Mouse (Mus musculus) cerebellum, postnatal 25 days (tissue): ENCODE results near the gene Spock3.
"Not testable (repeated sequence)": the region's sequence is repeated elsewhere in the genome, so short reads cannot be mapped to it uniquely, and the experiment has no call there.

Experiments
- DNase-seq, 2 experiments: peaks; one replicate each; pipeline ENCODE4 v3.0.0; 2021; ENCODE audit warnings: mixed read lengths in 2 of 2

The Spock3 gene

DNA sequence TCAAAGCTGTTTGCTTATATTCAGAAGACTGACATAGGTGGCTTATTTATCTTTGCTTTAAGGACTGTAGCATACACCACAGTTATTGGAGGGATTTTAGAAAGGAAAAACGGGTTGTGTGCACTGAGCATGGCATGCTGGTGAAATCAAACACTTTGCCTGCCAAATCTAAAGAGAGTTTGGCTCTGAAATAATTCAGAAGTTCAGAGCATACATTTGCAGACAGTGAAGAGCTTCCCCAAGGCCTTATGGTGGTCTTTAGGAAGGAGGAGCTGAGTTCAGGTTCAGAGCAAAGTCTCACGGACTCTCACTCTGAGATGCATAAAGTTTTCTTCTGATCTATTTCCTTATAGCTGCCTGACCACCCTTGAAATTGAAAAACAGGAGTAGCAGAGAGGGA, at the start of gene Spock3:
Gene Spock3, plus strand, starts transcription at position 301 of the 400 bp plus-strand sequence.
- DNase-seq, result no peak

DNA sequence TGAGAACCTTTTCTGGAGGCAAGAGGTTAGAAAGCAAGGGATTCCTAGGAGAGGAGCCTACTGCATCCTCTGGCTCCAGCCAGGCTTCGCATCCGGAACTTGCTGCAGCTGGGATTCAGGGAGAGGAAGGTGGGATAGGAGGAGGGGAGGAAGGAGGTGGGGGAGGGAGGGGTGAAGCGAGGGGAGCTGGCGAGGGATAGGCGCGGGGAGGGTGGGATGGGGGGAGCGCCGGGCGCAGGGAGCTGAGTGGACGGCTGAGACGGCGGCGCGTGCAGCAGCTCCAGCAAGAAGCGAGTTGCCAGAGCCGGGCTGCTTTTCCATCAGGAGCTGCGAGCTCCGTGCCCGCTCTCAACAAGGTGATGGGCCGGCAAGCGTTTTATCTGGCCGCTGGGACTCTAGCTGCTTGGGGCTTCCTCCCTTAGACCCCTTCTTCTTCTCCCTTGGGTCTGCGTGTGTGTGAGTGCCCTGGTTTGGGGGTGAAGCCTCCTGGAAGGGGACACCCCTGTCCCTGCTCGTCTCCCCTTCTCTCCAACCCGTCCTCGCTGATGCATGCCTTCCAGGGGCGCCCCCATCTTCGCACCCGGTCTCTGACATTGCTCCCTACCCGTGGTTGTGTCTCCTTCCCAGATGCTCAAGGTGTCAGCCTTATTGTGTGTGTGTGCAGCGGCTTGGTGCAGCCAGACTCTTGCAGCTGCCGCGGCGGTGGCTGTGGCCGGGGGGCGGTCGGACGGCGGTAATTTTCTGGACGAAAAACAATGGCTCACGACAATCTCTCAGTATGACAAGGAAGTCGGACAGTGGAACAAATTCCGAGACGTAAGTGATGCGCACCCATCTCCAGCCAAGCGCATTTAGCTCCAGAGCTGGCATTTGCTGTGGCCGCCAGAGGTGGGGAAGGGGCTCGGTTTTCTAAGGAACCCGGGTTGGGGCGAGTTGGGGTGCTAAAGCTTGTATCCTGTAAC, 645 bp downstream of the Spock3 start:
- peak; percentile 18 to 46 for DNase-seq

DNA sequence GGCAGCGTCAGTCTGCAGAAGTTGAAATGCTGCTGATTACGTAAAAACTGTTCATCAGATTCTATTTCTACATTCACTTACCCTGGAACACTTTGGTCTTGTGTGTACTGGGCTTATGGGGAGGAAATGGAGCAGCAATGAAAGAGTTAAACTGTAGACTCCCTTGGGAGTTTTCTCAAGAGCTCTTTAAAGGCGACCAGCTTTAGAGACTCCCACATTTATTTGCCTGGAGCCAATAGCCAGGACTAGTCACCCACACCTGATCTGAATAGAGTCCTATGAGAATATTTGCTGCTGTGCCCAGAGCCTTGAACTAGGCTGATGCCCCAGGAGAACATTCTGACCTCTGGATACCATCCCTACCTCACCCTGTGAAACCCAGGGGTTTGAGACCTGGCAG, 1.7 kb downstream of the Spock3 start:
- no peak for DNase-seq

DNA sequence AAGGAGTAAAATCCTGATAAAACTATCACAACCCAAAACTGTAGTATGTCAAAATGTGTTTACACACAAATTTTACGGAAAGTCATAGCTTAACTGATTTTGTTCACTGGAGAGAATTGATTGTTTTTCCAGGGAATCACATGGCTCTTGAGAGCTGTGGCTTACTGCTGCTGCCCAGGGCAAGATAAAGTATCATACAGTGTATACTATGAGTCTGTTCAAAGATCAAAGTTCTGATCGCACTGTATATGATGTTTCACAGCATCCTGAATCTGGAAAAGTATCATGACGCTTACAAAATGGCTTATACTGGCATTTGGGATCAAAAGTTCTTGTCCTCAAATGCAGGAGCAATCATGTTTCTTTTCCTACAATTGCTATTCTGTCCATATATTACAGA, 11.8 kb downstream of the Spock3 start:
- no peak for DNase-seq

DNA sequence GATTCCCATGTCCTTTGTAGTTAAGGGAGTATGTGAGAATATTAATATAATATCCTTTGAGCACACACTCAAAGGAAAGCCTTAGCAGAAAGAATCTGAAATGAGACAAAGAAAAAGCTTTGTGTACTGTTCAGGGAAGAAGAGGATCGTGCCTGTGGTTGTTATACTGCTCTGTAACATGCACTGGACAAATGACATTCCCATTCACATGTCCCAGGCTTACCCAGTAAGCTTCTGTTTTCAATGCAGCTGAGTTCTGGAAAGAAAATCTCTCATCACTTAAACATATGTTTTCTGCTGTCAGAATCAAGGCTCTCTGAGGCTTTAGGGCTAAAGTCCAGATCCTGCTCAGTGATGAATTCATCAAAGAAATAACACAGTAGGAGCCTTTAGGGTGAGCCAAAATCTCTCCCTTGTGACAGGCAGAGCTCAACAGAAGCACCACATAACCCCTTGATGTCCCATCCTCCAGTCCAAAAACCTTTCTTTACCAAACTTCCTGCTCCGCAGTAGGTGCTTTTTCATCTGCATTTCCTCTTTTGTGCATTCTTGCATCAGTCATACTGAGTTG, 19.1 kb downstream of the Spock3 start:
- DNase-seq, result no peak

DNA sequence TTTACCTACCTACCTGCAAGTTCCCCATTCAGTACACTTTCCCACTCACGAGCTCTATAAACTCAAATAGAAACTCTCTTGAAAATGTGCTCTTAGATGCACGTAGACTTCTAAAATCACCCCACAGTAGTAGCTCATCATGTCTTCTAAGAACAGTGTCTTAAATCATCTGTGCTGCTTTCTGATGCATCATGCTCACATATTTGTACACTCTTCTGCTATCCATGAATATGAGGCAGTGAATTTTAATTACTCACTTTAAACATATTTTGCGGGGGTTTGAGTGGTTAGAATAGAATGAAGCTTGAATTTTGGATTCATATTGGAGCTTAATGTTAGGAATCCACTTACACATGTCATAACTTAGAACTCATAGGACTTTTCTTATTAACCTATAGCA, 138.2 kb downstream of the Spock3 start:
- no peak for DNase-seq

DNA sequence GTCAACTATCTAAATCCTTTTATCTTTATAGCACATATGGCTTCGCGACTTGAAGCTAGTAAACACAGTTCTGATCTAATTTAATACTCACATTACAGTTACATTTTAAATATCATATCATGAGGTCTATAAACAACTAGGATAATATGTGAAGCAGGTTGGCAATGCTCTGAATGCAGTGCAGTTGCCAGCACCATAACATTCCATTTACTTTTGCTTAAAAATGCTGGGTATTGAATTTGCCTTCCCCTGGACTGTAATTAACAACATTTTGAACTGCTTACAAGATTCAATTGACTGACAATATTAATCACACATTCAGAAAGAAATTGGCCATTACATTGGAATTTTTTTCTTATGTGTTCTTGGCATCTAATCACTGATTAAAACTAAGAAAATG, 147.4 kb downstream of the Spock3 start:
- DNase-seq, result no peak

DNA sequence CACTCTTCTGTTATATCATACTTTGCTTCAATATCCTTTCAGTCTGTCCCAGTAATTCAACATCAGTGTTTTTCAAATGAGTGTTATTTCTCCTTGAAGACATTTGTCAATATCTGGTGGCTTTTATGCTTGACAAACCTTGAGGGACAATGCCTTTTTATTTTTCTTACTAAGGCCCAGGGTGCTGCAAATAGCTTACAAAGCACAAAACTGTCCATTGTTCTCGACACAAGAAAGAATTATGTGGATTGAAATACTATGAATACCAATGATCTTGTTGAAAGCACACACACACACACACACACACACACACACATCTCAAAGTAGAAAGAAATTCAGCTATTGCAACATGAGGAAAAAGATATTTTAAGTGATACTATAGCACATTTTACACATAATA, 159.0 kb downstream of the Spock3 start:
- no peak for DNase-seq

DNA sequence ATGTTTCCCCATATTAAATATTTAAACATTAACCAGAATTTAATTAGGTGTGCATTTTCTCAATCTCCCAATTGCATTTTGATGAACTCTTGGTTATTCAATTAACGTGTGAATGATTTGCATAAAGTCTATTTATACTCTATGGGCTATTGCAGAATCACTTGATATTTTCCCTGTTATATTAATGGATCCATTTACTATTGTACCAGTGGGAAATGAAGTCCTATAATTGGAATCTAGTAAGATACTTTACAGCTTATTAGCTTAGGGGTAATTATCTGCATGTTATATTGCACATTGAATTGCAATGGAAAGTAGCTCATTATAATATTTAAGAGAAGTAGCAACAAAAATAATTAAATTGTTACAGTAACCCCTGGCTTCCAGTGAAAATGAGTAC, 162.1 kb downstream of the Spock3 start:
- no peak for DNase-seq

DNA sequence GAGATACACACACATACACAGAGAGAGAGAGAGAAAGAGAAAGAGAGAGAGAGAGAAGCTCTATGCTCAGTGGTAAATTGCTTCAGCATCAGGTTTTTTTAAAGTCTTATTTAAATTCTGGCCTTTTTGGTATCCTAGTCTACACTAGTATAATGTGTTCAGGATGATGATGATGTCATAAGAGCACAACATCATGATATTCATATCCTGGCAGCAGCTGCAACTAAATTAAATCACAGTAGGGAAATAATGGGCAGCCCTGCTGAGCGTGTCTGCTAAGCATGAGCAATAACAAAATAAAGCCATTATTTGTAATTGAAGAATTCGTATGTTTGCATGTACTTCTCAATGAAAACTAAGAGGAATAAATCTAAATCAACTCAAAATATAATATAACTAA, 169.7 kb downstream of the Spock3 start:
- DNase-seq, result no peak

DNA sequence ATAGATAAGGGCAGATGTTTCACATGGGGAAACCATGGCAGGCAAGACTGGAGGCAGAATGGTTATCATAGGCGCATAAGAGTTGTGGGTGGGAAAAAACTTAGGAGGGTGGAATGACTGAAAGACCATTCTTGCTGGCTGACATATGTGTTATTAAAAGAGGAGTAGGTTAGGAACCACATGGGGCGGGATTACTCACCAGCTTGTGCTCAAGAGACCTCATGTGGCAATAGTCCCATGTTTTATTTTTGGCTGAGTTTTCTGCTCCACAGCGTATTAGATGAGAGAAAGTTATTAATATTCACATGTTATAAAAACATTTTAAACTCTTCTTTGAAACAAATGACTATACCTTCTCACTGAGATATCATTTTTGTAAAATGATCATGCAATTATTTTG, 184.6 kb downstream of the Spock3 start:
- DNase-seq, result no peak

DNA sequence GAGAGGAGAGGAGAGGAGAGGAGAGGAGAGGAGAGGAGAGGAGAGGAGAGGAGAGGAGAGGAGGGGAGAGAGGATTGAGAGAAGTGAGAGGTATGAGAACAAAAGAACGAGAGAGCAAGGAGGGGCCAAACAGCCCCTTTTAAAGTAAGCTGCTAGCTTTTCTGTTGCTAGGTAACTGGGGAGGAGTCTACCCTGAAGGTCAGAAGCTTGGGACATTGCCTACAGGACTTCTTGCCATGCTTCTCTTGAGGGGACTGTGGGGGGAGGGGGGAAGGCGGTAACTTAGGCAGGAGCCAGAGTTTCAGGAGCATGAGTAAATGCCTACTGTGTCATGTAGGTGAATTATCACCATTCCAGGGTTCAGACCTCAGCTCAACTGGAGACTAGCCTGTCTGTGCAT, 213.1 kb downstream of the Spock3 start:
- DNase-seq, result not testable (repeated sequence)

DNA sequence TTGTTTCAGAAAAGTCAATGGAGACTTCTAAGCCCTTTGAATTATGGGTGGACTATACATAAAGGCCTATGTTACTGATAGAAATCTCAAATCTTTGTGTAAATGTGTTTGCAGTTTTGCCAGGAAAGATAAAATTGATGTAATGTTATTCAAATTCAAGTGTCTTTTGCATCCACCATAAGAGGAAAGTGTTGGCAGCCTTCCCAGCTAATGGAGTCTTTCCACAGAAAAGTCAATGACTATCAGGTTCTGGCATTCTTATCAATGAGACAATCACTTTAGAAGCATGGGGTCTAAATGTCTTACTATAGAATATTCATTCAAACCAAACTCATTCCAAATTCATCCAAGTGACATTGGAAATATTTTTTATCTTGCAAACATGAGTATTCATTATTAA, 214.5 kb downstream of the Spock3 start:
- DNase-seq, result no peak

DNA sequence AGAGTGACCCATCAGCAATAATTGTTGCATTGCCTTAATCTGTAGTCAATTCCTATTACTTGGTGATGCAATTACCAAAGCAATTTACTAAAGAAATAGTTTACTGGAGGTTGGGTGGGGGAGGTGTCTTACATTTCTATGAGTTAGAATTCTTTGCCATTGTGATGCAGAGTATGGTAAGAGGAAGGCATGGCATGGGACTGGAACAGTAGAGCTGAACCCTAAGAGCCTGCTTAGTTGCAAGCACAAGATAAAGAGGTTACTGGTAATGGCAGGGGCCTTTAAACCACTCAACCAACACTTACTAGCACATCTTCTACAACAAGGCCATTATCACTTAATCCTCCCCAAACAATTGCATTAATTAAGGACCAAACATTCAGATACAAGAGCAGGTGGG, 219.1 kb downstream of the Spock3 start:
- DNase-seq, result no peak

DNA sequence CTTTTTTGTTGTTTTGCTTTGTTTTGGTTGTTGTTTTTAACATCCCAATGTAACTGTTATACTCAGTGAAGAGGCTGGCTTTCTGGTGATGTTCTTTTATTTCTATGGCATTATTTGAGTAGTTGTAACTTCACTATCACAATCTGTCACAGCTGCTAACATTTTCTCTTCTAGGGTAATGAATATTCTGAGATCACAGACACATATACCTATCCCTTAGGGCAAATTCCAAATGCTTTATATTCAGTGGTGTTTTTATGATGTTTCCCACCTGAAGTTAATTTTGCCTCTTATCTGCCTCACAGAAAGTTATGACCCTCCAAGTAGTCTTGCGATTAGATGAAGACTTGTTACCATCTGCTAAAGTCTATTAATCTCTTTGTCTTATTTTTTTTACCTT, 230.5 kb downstream of the Spock3 start:
- DNase-seq, result no peak

DNA sequence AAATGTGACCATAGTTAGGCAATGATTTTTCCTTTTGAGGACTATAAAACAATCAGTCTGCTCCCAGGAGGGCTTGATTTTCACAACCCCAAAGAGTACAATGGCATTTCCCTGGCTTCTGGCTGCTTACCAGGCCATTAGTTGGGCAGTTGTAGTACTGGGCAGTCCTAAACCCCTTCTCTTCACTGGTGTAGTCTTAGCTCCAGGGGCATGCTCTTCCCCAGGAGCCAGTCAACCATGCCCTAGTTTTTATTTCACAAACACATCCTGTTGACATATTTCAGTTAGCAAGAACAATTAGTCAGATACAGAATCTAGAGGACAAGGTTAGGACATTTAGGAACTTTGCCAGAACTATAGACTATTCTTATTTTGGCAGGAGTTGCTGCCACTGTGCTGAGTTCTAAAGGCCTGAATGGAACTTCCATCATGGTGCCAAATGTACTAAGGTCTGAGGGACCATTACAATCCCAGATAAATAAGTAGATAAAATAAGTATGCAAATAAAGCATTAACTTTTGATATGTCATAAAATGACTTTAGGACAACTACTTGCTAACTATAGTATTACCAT, 308.1 kb downstream of the Spock3 start:
- DNase-seq, result no peak

DNA sequence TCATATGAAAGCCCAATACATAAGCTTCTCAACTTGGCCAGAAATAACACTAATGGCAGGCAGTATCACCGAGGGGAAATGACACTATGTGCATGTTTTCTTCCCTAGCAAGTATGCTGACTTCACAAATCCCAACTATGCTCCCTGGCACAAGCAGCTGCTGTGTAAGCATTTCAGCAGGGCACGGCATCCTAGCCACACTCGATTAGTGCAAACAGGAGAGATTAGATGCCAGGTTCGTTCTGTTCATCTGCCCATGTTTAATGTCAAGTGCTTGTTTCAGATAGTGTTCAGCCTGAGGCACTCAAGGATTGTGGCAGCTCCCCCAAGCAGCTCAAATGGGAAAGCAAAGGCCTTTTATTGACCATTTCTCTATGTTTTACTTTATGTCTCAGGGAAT, 311.7 kb downstream of the Spock3 start:
- DNase-seq, result no peak

DNA sequence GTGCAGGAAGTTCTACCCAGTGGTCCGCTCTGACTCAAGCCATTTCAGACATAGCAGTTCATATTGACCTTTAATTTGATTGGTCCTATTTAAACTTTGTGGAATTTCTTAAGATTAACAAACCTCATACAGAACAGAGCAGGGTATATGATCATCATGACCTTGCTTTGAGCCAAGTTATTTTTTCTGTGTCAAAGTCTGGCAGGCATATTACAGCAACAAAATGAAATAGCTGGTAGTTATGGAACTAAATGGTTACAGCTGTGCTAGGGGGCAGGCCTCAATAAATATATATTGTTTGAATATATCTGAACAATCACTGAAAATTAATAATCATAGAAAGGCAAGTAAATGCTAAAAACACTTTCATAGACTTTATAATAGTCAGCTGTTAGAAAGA, 384.6 kb downstream of the Spock3 start:
- DNase-seq, result no peak

DNA sequence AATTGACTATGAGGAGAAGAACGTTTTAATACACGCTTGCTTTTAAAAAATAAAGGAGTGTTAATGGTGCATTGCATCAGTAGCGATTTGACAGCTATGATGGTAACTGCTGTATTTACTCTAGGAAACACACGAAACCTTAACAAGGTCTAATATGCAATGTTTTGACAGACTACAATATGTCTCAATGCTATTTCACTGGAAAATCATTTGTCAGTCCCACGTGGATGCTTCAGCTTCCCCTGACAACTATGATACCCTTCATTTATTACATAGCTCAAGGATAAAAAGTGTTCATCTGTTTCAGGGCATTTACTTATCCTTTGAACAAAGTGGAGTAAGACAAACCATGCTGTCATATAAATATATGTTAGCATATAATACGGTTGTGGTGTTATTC, 417.8 kb downstream of the Spock3 start:
- no peak for DNase-seq

DNA sequence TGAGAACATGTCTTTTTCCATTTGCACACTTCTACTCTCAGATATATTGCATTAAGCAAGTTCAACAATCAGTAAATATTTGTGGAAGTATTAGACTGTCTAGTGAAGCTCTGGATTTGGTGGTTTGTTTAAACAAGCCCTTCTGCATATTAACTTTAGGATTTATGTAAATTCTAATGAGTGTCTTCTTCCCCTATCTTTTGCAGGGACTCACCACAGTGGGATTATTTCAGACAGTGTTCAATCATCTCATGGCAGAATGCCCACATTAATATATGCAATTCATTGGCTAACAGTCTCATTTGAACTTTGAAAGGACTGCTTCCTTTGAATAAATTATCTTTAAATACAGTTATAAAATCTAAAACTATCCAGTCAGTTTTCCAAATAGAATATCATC, 446.9 kb downstream of the Spock3 start:
- DNase-seq, result no peak
